Mouse (Mus musculus): Measurements from ENCODE around the gene Syde2.

Gene Syde2

DNA sequence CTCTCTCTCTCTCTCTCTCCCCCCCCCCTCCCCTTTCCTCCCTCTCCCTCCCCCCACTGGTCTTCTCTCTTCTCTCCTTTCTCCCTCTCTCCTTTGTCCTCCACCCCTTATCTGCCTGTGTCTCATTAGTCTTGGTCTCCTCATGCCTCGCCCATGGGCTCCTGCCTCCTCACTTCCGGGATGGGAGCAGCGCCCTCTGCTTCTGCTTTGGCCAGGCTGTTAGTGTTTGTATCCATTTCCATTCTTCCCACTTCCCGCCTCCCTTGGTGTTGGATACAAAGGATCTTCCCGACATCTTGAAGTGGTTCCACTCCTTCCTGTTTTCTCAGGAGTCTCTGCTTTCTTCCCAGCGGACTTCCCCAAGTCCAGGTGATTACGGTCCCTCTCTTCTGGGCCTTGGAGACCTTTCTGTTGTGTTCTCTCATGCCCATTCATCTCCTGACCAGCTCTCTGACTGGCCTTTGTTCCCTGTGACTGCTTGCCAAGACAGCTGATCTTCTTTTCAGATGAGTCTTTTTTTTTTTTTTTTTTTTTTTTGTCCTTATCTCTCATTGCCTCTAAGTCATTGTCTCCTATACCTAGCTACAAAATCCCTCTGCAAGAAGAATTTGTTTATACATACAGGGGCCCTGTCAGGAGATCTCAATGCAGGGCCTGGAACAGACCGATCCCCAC lies 24.0 kb downstream of the Syde2 start:
- no peak for DNase-seq (ENCODE audit: low read depth)

DNA sequence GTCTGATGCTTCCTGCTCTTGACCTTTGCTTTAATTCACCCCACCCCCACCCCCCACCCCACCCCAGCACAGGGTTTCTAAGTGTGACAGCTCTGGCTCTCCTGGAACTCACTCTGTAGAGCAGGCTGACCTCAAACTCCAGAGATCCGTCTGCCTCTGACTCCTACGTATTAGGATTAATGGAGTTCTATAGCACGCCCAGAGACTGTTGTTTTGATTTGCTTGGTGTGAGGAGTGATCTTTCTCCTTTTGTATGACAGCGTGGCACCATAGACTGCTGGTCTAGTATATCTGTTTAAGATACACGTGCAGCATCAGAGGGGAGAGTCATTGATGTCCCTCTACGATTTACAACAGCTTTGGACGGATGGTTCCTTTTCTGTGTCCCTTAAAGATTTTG lies 25.8 kb downstream of the Syde2 start:
- no peak for DNase-seq (ENCODE audit: low read depth)

DNA sequence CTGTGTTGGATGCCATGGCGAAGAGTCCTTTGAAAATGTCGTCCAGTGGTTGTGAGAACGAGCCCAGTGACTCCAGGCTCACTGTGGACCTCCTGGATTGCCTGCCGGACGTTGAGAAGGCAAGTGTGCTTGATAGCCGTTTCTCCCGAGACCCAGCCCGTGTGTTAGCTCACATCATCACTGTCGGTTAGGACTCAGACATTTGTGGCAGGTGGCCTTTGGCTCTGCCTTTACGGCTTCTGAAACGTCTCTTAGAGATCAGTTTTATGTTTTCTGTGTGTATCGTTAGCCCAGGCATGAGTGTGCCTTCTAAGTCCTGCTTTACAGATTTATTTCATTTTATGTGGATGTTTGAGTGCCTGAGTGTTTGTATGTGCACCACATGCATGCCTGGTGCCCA lies 26.7 kb downstream of the Syde2 start:
- DNase-seq (ENCODE audit: low read depth), result no peak

DNA sequence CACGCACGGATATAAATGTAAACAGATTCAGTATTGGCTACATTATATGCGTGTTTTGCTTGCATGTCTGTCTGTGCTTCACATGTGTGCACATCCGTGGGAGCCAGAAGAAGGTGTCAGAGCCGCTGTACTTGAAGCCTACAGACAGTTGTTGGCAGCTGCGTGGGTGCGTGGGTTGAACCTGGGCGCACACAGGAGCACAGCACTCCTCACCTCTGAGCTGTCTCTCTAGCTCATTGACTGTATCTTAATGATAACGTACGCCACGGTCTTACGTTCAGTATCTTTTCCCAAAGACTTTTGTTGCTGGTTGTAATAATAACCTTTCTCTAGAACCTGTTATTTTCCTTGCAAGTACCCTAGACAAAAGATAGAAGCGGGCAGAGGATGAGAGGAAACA lies 29.3 kb downstream of the Syde2 start:
- no peak for DNase-seq (ENCODE audit: low read depth)

DNA sequence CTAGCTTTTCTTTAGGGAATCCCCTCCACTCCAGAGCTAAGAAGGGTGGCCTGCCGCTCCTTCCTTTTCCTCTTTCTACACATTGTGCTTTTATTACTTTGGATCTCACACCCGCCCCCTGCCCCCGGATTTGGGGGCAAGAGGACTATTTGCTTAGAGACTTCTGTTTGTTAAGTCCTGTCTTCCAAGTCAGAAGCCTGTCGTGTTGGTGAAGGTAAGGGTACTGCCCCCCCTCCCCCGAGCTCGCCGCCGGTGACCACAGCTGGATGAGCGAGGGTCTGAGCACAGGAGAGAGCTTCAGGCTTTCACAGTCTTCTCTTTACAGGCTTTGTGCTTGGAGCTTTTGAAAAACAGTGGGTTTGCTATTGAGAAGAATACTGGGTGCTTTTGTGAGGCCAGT lies 29.9 kb downstream of the Syde2 start:
- DNase-seq (ENCODE audit: low read depth), result no peak

- DNase-seq (ENCODE audit: low read depth), result no peak
Measured at GRCm38 (mm10) chr3:146022232-146022631, 34.6 kb downstream of the Syde2 start.

DNA sequence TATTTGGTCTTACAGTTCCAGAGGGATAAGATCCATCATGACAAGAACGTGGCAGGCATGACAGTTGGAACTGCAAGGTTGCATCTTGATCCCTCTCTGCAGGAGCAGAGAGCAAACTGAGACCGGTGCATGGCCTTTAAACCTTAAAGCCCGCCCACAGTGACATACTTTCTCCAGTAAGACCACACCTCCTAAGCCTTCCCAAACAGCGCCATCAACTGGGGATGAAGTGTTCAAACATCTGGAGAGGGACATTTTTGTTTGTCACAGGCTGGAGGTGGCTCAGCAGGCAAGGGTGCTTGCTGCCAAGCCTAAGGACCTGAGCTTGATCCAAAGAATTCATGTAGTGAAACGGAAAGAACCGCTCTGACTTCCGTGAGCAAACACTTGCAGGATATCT lies 37.1 kb downstream of the Syde2 start:
- no peak for DNase-seq (ENCODE audit: low read depth)

DNA sequence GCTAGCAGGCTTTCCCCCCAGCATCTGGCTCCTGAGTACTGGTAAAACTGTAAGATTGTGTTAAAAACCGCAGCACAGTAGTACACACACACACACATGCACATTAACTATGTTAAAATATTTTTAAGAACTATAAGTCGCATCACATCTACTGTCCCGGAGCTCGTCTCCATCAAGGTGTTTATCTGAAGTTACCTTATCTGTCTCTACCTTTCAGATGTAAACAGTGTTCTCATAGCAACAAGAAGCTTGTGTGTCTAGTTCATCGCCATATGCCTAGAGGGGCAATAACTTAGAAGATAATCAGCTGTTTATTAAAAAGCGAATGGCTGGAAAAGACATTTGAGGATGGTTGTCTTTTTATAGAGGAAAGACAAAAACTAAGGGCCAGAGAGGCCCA lies 37.8 kb downstream of the Syde2 start:
- no peak for DNase-seq (ENCODE audit: low read depth)

DNA sequence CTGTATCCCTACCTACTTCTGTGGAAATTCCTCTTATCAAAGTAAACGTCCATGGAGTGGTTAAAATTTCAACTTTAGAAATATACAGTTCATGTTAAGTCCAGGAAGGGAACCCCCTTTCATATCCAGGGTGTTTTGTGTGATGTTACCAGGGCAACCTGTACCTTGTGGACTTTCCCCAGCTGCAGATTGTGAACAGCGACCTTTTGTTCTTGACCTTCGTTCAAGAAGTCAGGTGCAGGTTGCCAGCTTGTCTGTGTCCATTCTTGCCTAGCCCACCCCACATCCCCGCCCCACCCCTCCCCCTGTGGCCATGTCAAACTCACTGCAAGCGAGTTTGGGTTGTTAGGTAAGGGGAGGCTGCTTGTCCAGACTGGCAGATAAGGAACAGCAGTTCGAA lies 39.4 kb downstream of the Syde2 start:
- DNase-seq (ENCODE audit: low read depth), result peak; percentile 37

- no peak for DNase-seq (ENCODE audit: low read depth)
Measured at GRCm38 (mm10) chr3:146028406-146028805, 40.7 kb downstream of the Syde2 start.

GRCm38 (mm10) chr3:146029234-146029633 lies 41.6 kb downstream of the Syde2 start:
- DNase-seq (ENCODE audit: low read depth), result no peak

DNA sequence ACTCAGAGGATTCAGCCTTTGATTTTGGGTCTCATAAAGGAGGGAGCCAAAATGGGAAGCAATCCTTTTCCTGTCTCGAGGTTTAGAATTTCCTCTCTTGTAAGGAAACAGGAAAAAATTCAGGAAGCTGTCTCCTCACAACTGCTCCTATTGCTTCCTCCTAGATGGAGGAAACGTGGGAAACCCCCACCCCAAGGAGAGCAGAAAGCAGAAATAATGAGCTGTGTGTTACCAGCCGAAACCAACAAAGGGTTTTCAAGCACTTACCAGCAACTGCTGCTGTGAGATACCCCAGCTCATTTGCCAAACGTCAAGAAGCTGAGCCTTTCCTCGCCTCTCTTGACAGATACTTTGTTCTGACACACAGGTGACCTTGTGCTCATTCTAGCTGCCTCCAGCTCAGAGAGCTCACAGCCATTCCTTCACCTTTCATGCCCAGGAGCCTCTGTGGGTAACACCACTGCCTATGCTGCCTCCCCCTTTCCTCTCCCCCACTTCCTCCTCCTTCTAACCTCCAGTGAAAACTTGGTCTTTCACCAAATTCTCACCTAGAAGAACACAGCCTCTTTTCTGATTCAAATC lies 42.7 kb downstream of the Syde2 start:
- no peak for DNase-seq (ENCODE audit: low read depth)

GRCm38 (mm10) chr3:146032976-146033375 lies 45.3 kb downstream of the Syde2 start:
- no peak for DNase-seq (ENCODE audit: low read depth)

GRCm38 (mm10) chr3:146037906-146038305 lies 50.2 kb downstream of the Syde2 start:
- no peak for DNase-seq (ENCODE audit: low read depth)

DNA sequence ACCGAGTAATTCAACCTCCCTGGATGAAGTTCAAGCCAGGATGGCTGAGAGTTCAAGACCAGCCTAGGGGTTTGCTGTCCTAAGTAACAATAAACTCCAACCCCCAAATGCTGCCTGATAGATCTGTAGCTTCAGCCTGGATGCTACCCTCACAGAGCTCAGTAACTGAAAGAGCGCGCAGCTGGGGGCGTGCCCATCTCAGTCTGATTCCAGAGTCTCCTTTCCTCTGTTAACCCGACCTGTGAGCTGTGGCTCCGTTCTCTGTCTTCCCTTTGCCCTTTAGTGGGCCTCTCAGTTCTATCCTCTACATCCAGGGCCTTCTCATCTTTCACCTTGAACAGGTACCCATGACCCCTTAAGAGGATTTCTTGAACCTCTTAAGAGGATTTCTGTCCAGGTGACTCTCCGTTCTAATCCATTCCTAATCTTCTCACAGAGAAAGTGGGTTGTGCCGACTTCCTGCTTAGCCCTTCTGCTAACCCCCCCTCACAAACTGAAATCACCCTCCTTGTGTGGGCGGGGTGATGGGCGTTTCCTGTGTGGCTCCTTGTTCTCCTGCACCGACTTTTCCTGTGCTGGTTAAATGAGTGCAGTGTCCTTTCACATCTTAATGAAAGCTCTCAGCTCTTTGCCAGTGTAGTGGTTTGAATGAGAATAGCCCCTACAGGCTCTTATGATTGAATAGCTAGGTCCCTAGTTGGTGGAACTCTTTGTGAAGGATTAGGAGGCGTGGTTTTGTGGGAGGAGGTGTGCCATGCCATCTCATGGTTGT lies 51.6 kb downstream of the Syde2 start:
- peak; percentile 59 for DNase-seq (ENCODE audit: low read depth)

- DNase-seq (ENCODE audit: low read depth), result no peak
Measured at GRCm38 (mm10) chr3:146041382-146041781, 53.7 kb downstream of the Syde2 start.

- peak; percentile 52 for DNase-seq (ENCODE audit: low read depth)
Measured at GRCm38 (mm10) chr3:146044977-146045376, 57.3 kb downstream of the Syde2 start.

- no peak for DNase-seq (ENCODE audit: low read depth)
Measured at GRCm38 (mm10) chr3:146046076-146046475, 58.4 kb downstream of the Syde2 start.

DNA sequence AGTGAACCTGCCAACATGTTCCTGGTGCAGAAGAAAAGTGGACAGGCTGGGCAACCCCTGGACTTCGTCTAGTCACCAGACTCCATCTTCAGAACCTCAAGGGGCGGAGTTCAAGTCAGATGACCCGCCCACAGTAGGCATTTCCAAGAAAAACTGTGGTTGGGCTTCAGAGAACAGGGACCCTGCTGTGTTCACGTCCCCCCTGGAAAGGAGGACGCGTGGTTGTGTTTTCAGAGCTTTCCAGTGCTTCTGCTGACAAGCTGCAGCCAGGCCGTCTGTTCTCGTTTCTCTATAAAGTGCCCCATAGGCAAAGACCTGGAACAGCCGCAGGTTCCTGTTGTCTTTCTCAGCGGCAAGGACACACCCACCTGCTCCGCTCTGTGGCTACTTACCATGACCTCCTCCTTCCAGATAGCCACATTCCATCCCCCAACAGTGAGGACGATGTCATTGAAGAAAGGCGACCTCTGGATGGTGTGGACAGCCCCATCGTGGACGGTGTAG lies 60.1 kb downstream of the Syde2 start:
- DNase-seq (ENCODE audit: low read depth), result peak; percentile 22

DNA sequence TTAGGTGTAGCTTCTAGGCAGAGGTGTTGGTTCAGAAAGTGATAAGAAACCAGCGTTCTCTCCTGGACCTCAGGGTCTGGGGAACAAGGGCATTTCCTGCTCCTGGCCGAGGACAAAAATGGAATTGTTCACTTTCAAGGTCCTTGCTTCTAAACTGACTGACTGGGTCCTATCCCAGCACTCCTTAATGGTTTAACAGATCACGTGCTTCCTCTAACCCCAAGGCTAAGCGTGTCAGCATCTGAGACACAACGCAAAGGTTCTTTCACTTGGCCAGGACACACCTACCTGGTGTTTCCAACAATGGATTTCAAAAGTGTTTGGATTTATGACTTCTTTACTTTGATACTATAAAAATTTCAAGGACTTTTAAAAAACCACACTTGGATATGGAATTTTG lies 62.3 kb downstream of the Syde2 start:
- no peak for DNase-seq (ENCODE audit: low read depth)

DNA sequence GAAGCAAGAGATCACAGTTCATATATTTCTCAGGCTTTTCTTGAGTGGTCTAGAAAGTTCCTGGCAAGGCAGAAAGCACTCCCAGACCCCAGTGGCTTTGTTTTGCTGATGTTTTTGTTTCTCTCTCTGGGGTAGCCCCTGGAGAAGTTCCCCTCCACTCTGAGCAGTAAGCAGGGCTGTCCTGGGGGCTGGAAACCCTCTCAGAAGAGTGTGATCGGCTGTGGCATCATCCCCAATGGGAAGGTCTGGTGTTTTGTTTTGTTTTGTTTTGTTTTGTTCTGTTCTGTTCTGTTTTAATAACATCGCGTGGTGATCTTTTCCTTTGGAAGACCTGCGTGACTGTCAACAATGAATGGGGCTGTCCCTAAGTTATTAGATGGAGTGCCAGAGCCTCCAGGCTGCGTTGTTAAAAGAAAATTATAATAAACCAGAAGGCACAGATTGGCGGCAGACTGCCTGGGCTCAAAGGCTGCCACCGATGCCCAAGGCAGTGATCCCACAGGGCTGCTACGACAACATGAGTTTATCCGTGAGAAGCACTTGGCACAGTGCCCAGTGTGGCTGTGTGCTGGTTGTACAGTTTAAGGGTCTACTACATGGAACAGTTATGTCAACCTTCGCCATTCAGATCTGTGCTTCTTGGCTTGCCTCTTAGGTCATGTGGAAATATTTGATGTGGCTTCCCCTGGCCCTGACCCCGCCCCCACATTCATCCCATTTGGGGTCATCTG lies 63.8 kb downstream of the Syde2 start:
- DNase-seq (ENCODE audit: low read depth), result no peak

GRCm38 (mm10) chr3:146053082-146053814 lies 65.6 kb downstream of the Syde2 start:
- no peak for DNase-seq (ENCODE audit: low read depth)

Data from induced T-regulatory cell, adult 2 months (primary cell).